Mouse (Mus musculus) small intestine, adult 2 months (tissue): ENCODE results near the gene Cdh13.

ENCODE experiments used
- CTCF ChIP-seq: fragments of 200-500 bp; IDR thresholded peaks from 2 replicates; pipeline ENCODE4 v1.5.1; 2012; ENCODE audit warnings: low read depth, mild to moderate bottlenecking, control low read depth, inconsistent platforms, low read length, moderate library complexity, mixed read lengths; ENCODE audit not compliant: insufficient replicate concordance, insufficient read length; ENCODE audit errors: extremely low read depth
- POLR2A ChIP-seq: fragments of 200-500 bp; IDR thresholded peaks from 2 replicates; pipeline ENCODE4 v1.6.1; 2012; ENCODE audit warnings: low read depth, mild to moderate bottlenecking, control low read depth, inconsistent platforms, low read length, moderate library complexity

DNA sequence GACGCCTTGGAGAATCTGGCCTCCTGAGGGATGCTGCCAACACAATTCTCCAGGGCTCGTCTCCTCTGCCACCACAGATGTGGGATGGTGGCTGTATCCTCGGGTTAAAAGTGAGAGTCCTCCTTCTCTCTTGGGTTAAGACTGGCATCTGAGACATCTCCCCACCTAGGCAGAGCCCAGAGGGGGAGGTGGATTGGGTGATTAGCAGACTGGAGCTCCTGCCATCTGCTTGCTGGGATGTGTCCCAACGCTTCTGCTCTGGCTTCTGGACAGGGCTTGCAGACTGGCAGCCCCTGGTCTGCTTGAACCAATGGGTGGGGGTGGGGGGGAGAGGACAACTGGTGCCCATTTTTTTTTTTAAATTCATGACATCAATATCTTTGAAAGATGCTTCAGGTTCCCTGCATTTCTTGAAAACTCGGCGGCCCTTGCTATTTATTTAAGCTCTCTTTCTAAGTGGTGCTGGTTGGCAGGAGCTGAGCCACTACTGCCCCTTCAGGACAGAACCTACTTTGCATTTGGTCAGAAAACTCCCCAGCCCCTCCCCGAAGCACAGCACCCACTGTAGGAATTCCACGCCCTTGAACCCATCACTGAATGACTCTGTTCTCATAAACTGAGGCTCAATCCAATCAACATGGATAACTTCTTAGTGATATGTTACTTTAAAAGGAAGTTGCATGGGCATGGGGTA is 4.9 kb downstream of the Cdh13 start:
- TF ChIP-seq CTCF = no peak
- no peak for TF ChIP-seq POLR2A
